Mouse (Mus musculus): ENCODE results near the gene Gm17662.

The Gm17662 gene

GRCm38 (mm10) chr4:104857029-104857428, at the start of gene Gm17662:
Gm17662 (plus strand) TSS chr4:104857329.
- no peak for DNase-seq

- DNase-seq: no peak
Observed at GRCm38 (mm10) chr4:104810710-104811286, 46.3 kb upstream of the Gm17662 start.

- DNase-seq: no peak
Observed at GRCm38 (mm10) chr4:104813617-104814016, 43.5 kb upstream of the Gm17662 start.

- DNase-seq: no peak
Observed at GRCm38 (mm10) chr4:104816519-104817232, 40.5 kb upstream of the Gm17662 start.

- no peak for DNase-seq
Observed at GRCm38 (mm10) chr4:104817509-104817908, 39.6 kb upstream of the Gm17662 start.

- no peak for DNase-seq
Observed at GRCm38 (mm10) chr4:104818986-104819385, 38.1 kb upstream of the Gm17662 start.

- DNase-seq: no peak
Observed at GRCm38 (mm10) chr4:104819891-104820290, 37.2 kb upstream of the Gm17662 start.

GRCm38 (mm10) chr4:104823597-104824101, 33.5 kb upstream of the Gm17662 start:
- DNase-seq: no peak

- DNase-seq: no peak
Observed at GRCm38 (mm10) chr4:104824381-104825077, 32.6 kb upstream of the Gm17662 start.

- DNase-seq: peak; percentile 56
Observed at GRCm38 (mm10) chr4:104828939-104829338, 28.2 kb upstream of the Gm17662 start.

- DNase-seq: no peak
Observed at GRCm38 (mm10) chr4:104835096-104835495, 22.0 kb upstream of the Gm17662 start.

GRCm38 (mm10) chr4:104838342-104838741, 18.8 kb upstream of the Gm17662 start:
- no peak for DNase-seq

GRCm38 (mm10) chr4:104842204-104842603, 14.9 kb upstream of the Gm17662 start:
- no peak for DNase-seq

GRCm38 (mm10) chr4:104843546-104843945, 13.6 kb upstream of the Gm17662 start:
- no peak for DNase-seq

- DNase-seq: no peak
Observed at GRCm38 (mm10) chr4:104855216-104855615, 1.9 kb upstream of the Gm17662 start.

GRCm38 (mm10) chr4:104857823-104858222, 694 bp downstream of the Gm17662 start:
- DNase-seq: no peak

GRCm38 (mm10) chr4:104861241-104861640, 4.1 kb downstream of the Gm17662 start:
- no peak for DNase-seq

- no peak for DNase-seq
Observed at GRCm38 (mm10) chr4:104864397-104864796, 7.3 kb downstream of the Gm17662 start.

GRCm38 (mm10) chr4:104869581-104869980, 12.5 kb downstream of the Gm17662 start:
- no peak for DNase-seq

- DNase-seq: no peak
Observed at GRCm38 (mm10) chr4:104870196-104870595, 13.1 kb downstream of the Gm17662 start.

- no peak for DNase-seq
Observed at GRCm38 (mm10) chr4:104875832-104876231, 18.7 kb downstream of the Gm17662 start.

- DNase-seq: no peak
Observed at GRCm38 (mm10) chr4:104876323-104876722, 19.2 kb downstream of the Gm17662 start, which contains the start of gene C8a. C8a (minus strand) TSS chr4:104876398.

GRCm38 (mm10) chr4:104887486-104887885, 30.4 kb downstream of the Gm17662 start:
- no peak for DNase-seq
